Mouse (Mus musculus): ENCODE measurements at regions not wholly inside any gene's neighbourhood (a gene's known extent, or its start where the extent isn't known, plus 50 kb on each side); places are given as distances from the start of the nearest gene placed in this dataset.
A peak's percentile ranks its signal among the peaks of the same experiment; 100 is the strongest.
"Not testable (repeated sequence)": the region's sequence is repeated elsewhere in the genome, so short reads cannot be mapped to it uniquely, and the experiment has no call there.

DNA sequence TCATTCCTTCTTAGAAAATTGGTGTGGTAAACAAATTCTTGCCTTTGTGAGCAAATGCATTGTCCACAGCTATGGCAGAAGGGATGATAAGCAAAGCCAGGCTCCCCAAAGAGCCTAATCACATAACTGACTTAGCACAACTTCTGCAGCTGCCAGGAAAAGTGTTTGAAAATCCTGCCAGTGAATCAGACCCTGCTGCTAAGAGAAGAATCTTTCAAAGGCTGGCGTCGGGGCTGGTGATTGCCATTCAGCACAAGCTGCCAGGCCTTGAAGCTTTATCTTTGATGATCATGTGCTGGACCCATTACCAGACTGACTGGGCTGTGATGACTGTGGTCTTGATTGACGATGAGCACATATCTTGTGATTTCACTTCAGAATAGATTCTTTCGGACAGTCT lies 713.9 kb upstream of the Tex47 start:
- Histone ChIP-seq H3K27me3 (replicated peaks) (no peaks in the 10 kb centered on the region), H3K4me2 (no peak overlapping the region), H3K9me3 (no peaks in the 10 kb centered on the region), H3K27ac (replicated peaks) (no peak overlapping the region), H3K9ac (no peak overlapping the region), H3K4me1 (no peaks in the 10 kb centered on the region), H3K36me3 (no peaks in the 10 kb centered on the region), H3K4me3 (no peak overlapping the region)
- ATAC-seq (ENCODE audit: extremely low read depth, insufficient number of reproducible peaks, low FRiP score, low TSS enrichment), result no peak
- WGBS, result 57% methylated on average over 4 of the region's 4 CpGs

DNA sequence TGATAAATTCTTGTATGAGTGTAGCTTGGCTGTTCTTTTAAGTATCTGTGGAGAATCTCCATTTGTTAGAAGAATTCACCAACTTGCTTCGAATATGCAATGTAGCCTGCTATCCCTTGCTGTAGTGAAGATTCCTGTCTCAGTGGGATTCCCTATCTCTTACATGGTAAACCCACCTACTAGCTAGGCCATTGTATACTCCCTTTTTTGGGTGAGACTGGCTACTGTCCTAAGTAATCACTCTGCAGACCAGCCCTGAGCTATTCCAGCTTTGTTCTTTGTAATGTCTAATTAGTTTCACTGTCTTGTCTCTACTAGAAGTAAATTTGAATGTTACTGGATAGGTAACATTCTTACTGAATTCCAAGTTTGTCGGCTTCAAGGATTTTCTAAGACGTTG lies 692.8 kb upstream of the Tex47 start:
- H3K9me3 ChIP-seq; H3K36me3 ChIP-seq; H3K27me3 ChIP-seq (replicated peaks); H3K4me1 ChIP-seq; H3K4me2 ChIP-seq; H3K27ac ChIP-seq (replicated peaks); H3K4me3 ChIP-seq; ATAC-seq (ENCODE audit: extremely low read depth, insufficient number of reproducible peaks, low FRiP score, low TSS enrichment); H3K9ac ChIP-seq: not testable (repeated sequence)
- WGBS, result 77% methylated on average over 3 of the region's 3 CpGs

DNA sequence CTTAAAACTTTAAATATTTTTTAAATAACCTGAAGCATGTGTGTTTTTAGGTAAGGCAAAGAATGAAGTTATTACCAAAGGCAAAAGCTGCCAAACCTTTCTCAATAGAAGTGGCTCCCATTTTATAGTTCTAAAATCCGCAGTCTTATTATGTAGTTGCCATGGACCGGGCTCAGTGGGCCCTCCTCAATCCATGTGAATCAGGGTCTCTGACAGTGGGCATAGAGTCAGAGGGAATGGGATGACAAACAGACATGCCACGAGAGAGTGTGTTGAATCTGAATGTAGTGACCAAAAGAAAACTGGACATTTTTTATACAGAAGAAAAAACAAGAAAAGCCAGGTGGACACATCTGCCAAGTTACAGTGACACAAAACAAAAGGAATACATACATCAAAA lies 659.0 kb upstream of the Tex47 start:
- Histone ChIP-seq H3K9ac (no peak overlapping the region), H3K4me2 (no peak overlapping the region), H3K4me3 (no peak overlapping the region), H3K27ac (replicated peaks) (no peak overlapping the region), H3K27me3 (replicated peaks) (no peaks in the 10 kb centered on the region), H3K9me3 (no peaks in the 10 kb centered on the region), H3K4me1 (no peaks in the 10 kb centered on the region), H3K36me3 (no peaks in the 10 kb centered on the region)
- WGBS, result 65% methylated on average over 3 of the region's 3 CpGs
- no peak for ATAC-seq (ENCODE audit: extremely low read depth, insufficient number of reproducible peaks, low FRiP score, low TSS enrichment)

DNA sequence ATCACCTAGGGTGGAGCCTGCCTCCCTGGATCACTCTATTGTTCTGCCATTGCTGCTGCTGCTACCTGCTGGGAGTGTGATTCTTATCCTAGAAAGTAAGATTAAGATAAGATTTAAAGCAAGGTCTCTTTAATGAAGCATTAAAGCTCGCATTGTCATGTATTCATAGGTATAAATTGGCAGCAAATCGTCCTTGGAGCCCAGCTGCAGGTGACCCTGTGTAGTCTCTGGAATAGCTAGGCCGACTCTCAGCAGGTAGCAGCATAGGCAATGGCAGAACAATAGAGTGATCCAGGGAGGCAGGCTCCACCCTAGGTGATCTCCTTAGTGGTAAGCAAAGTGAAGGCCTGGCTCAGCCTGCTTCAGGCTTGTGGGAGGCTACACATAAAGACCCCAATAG lies 627.7 kb upstream of the Tex47 start:
- WGBS, result 57% methylated on average over 3 of the region's 3 CpGs

DNA sequence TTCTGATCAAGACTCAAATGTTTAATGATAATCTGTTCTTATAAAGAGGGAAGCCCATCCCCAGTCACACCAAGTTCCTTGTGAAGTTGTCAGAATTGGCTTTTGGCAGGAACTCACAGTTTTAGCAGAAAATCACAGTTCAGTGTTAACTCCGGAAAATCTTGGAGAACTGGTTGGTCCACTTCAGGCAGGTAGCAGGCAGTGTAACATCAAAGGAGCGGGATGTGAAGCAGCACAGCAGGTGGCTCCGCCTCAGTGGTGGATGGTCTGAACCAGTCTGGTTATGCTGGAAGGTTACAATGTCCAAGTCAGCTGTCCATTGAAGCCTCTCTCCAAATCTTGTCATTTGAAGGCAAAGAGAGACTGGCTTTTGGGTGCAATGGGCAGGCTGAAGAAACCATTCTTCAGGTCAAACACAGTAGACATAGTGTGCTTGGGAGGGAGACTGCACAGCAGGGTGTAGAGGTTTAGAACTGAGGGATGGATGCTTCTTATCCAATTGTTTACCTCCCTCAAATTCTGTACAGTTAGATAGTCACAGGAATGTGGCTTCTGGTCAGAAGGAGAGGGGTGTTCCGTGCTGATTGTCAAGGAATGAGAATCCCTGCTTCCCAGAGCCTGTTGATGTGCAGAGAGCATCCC lies 594.1 kb upstream of the Tex47 start:
- no peak for ATAC-seq (ENCODE audit: extremely low read depth, insufficient number of reproducible peaks, low FRiP score, low TSS enrichment)
- WGBS, result 59% methylated on average over 4 of the region's 4 CpGs

More for the DNA sequence above, 627.7 kb upstream of the Tex47 start:
- H3K9me3 ChIP-seq; H3K9ac ChIP-seq; H3K4me1 ChIP-seq; H3K27me3 ChIP-seq (replicated peaks); H3K4me3 ChIP-seq; H3K4me2 ChIP-seq; H3K36me3 ChIP-seq; H3K27ac ChIP-seq (replicated peaks); ATAC-seq (ENCODE audit: extremely low read depth, insufficient number of reproducible peaks, low FRiP score, low TSS enrichment): not testable (repeated sequence)

DNA sequence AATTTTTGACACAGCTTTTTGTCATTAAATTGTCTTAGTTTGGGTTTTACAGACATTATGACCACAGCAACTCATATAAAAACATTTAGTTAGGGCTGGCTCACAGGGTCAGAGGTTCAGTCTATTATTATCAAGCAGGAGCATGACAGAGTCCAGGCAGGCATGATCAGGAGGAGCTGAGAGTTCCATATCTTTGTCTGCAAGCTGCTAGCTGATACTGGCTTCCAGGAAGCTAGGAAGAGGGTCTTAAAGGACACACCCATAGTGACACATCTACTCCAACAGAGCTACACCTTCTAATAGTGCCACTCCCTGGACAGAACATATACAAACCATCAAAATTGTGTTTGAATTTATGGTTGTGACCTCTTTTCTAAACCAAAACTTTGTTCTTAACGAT lies 587.7 kb upstream of the Tex47 start:
- 54% methylated on average over 1 of the region's 1 CpGs for WGBS
- H3K27ac ChIP-seq (replicated peaks), result no peak overlapping the region
- 0 out of 2 replicates have a peak, but pooled peaks have one; percentile 51 for ATAC-seq (ENCODE audit: extremely low read depth, insufficient number of reproducible peaks, low FRiP score, low TSS enrichment)

More for the DNA sequence above, 594.1 kb upstream of the Tex47 start:
- Histone ChIP-seq H3K27me3 (replicated peaks) (no peaks in the 10 kb centered on the region), H3K9me3 (no peaks in the 10 kb centered on the region), H3K9ac (no peak overlapping the region), H3K36me3 (no peaks in the 10 kb centered on the region), H3K4me3 (no peak overlapping the region), H3K27ac (replicated peaks) (no peak overlapping the region), H3K4me1 (no peaks in the 10 kb centered on the region), H3K4me2 (no peak overlapping the region)

DNA sequence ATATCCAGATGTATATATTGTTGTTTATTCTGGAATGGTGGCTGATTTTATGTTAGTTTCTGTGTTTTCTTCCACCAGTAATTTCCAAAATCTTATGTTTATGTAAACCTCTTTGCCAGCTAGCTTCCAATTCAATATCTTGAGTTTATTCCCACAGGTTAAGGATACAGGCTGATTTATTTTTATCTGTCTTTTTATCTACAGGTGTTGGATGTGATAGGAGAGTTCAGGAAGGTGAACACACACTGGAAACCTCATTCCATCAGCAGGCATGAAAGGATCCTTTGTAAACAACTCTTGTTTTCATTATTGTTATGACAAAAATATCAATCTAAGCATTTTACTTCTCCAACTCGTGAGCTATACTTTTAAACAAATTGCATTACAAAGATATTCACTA lies 587.3 kb upstream of the Tex47 start:
- Histone ChIP-seq H3K4me3 (no peak overlapping the region), H3K4me2 (no peak overlapping the region), H3K36me3 (no peaks in the 10 kb centered on the region), H3K9me3 (no peaks in the 10 kb centered on the region; the same call in 1 of the 2 replicates), H3K27me3 (replicated peaks) (no peaks in the 10 kb centered on the region), H3K9ac (no peak overlapping the region), H3K27ac (replicated peaks) (no peak overlapping the region), H3K4me1 (0 out of 2 replicates have a peak, but pooled peaks cover 3% of the 10 kb centered on the region)
- WGBS, result 75% methylated on average over 1 of the region's 1 CpGs
- ATAC-seq (ENCODE audit: extremely low read depth, insufficient number of reproducible peaks, low FRiP score, low TSS enrichment), result no peak

More for the DNA sequence above, 587.7 kb upstream of the Tex47 start:
- no peaks in the 10 kb centered on the region for H3K36me3 ChIP-seq
- H3K9me3 ChIP-seq, result no peaks in the 10 kb centered on the region; the same call in 1 of the 2 replicates
- no peak overlapping the region for H3K4me3 ChIP-seq
- 0 out of 2 replicates have a peak, but pooled peaks cover 3% of the 10 kb centered on the region for H3K4me1 ChIP-seq
- H3K9ac ChIP-seq, result no peak overlapping the region
- H3K4me2 ChIP-seq, result no peak overlapping the region
- H3K27me3 ChIP-seq (replicated peaks), result no peaks in the 10 kb centered on the region
